Mouse (Mus musculus) E14TG2a.4 (cell line): ENCODE data around the gene Ppp1r32.

Experiments used
- CTCF ChIP-seq: conservative IDR thresholded peaks from 2 replicates; pipeline ENCODE4 v1.5.1; 2014; ENCODE audit warnings: low read length
- NANOG ChIP-seq: IDR thresholded peaks from 2 replicates; pipeline ENCODE4 v1.6.1; 2014; ENCODE audit warnings: borderline replicate concordance, low read length, mixed read lengths
- POU5F1 ChIP-seq: IDR thresholded peaks from 2 replicates; pipeline ENCODE4 v1.6.1; 2014; ENCODE audit warnings: low read length, borderline replicate concordance

GRCm38 (mm10) chr19:10448275-10448674, 34.5 kb downstream of the Ppp1r32 start:
- TF ChIP-seq CTCF (no peak), POU5F1 (no peak), NANOG (no peak)
